Mouse (Mus musculus) hindbrain, embryonic 14.5 days (tissue): Measurements from ENCODE around the gene C1ql3. TPM values are rescaled to one million over a fixed set of nuclear protein-coding genes. Genes with fewer than 3 reads are reported as not detected.

Source experiments
- ATAC-seq: fragments of 200-750 bp; cut with Nextera tagmentation; 2 replicates; pipeline ENCODE4 v1.8.0; 2017; ENCODE audit warnings: moderate number of reproducible peaks, mild to moderate bottlenecking, moderate TSS enrichment, moderate library complexity; ENCODE audit not compliant: low FRiP score
- DNase-seq: peaks from one replicate; pipeline ENCODE4 v3.0.0-alpha.2; 2015; ENCODE audit warnings: low spot score
- H3K27ac ChIP-seq: fragments of 300-500 bp; sonication (generic); 2 replicates; pipeline ENCODE4 v1.5.1; 2014; ENCODE audit warnings: mild to moderate bottlenecking, moderate library complexity
- H3K27me3 ChIP-seq: fragments of 300-500 bp; sonication (generic); 2 replicates; pipeline ENCODE4 v1.6.1; 2014; ENCODE audit warnings: mild to moderate bottlenecking, low read length, mixed read lengths; ENCODE audit not compliant: control insufficient read depth, insufficient read depth
- H3K36me3 ChIP-seq: fragments of 300-500 bp; sonication (generic); replicated peaks from 2 replicates; pipeline ENCODE4 v1.6.1; 2014; ENCODE audit not compliant: control insufficient read depth, insufficient read depth
- H3K4me1 ChIP-seq: fragments of 300-500 bp; sonication (generic); replicated peaks from 2 replicates; pipeline ENCODE4 v1.6.1; 2014; ENCODE audit warnings: antibody characterized with exemption, low read length, mixed read lengths; ENCODE audit not compliant: control insufficient read depth, insufficient read depth
- H3K4me2 ChIP-seq: fragments of 300-500 bp; sonication (generic); replicated peaks from 2 replicates; pipeline ENCODE4 v1.6.1; 2014; ENCODE audit warnings: mild to moderate bottlenecking, moderate library complexity
- H3K4me3 ChIP-seq: fragments of 300-500 bp; sonication (generic); replicated peaks from 2 replicates; pipeline ENCODE4 v1.5.1; 2014; ENCODE audit warnings: mild to moderate bottlenecking, low read length
- H3K9ac ChIP-seq: fragments of 300-500 bp; sonication (generic); 2 replicates; pipeline ENCODE4 v1.6.1; 2014
- H3K9me3 ChIP-seq: fragments of 300-500 bp; sonication (generic); 2 replicates; pipeline ENCODE4 v1.6.1; 2016; ENCODE audit warnings: low read length; ENCODE audit not compliant: control insufficient read depth
- WGBS: fragments of 180-500 bp; shearing (Covaris S2); extraction: QIAGEN DNeasy Blood & Tissue Kit; methylation state at CpG from one replicate; pipeline ENCODE4 v1.1.7; 2014; 5-methylcytosine and 5-hydroxymethylcytosine counted together
- polyA plus RNA-seq: library from polyadenylated mRNA; unstranded; fragments of >200 nt; fragmentation: Nextera tagmentation; extraction: Ambion mirVana; gene quantifications from 2 replicates; pipeline ENCODE4 v1.2.1, GENCODE M21; 2014

Gene C1ql3
- 7.5 and 7.9 TPM in 2 replicates for polyA plus RNA-seq

GRCm38 (mm10) chr2:13011472-13011871 is at the start of gene C1ql3:
Gene C1ql3, minus strand, starts transcription at chr2:13011806.
- under 1% methylated on average over 19 of the region's 19 CpGs for WGBS
- Histone ChIP-seq H3K36me3 (no peaks in the 10 kb centered on the region), H3K4me2 (peak within 1 kb of the TSS; percentile 98), H3K27ac (peak within 1 kb of the TSS; percentile 62), H3K9ac (peak within 1 kb of the TSS; percentile 70), H3K27me3 (peaks cover 44% of the 10 kb centered on the region), H3K9me3 (no peaks in the 10 kb centered on the region), H3K4me3 (peak within 1 kb of the TSS; percentile 63), H3K4me1 (peaks cover 15% of the 10 kb centered on the region)
- no peak for ATAC-seq
- peak; percentile 28 for DNase-seq

- no peak for ATAC-seq
- H3K9me3 ChIP-seq = no peaks in the 10 kb centered on the region
These were observed 49.0 kb upstream of the C1ql3 start for GRCm38 (mm10) chr2:13060426-13061170.

GRCm38 (mm10) chr2:13048649-13049048 is 37.0 kb upstream of the C1ql3 start:
- Histone ChIP-seq H3K4me1 (no peaks in the 10 kb centered on the region), H3K9me3 (no peaks in the 10 kb centered on the region), H3K36me3 (no peaks in the 10 kb centered on the region), H3K27me3 (no peaks in the 10 kb centered on the region), H3K4me2 (no peak overlapping the region), H3K27ac (no peak overlapping the region), H3K9ac (no peak overlapping the region), H3K4me3 (no peak overlapping the region)
- WGBS = 88% methylated on average over 6 of the region's 6 CpGs
- ATAC-seq (no peak), DNase-seq (no peak)

More at GRCm38 (mm10) chr2:13060426-13061170, 49.0 kb upstream of the C1ql3 start:
- Histone ChIP-seq H3K27ac (no peak overlapping the region), H3K4me2 (no peak overlapping the region), H3K36me3 (no peaks in the 10 kb centered on the region), H3K9ac (no peak overlapping the region), H3K27me3 (no peaks in the 10 kb centered on the region), H3K4me3 (no peak overlapping the region), H3K4me1 (no peaks in the 10 kb centered on the region)
- WGBS = 94% methylated on average over 5 of the region's 5 CpGs
- no peak for DNase-seq

GRCm38 (mm10) chr2:13044555-13044954 is 32.9 kb upstream of the C1ql3 start:
- Histone ChIP-seq H3K4me2 (no peak overlapping the region), H3K36me3 (no peaks in the 10 kb centered on the region), H3K4me1 (no peaks in the 10 kb centered on the region), H3K9me3 (no peaks in the 10 kb centered on the region), H3K27me3 (no peaks in the 10 kb centered on the region), H3K4me3 (no peak overlapping the region), H3K9ac (no peak overlapping the region), H3K27ac (no peak overlapping the region)
- DNase-seq (no peak), ATAC-seq (no peak)
- 92% methylated on average over 4 of the region's 4 CpGs for WGBS

- H3K9ac ChIP-seq = no peak overlapping the region
- no peaks in the 10 kb centered on the region for H3K27me3 ChIP-seq
- H3K9me3 ChIP-seq = no peaks in the 10 kb centered on the region
- no peak overlapping the region for H3K27ac ChIP-seq
- no peak for DNase-seq
- 92% methylated on average over 4 of the region's 4 CpGs for WGBS
- H3K4me1 ChIP-seq = no peaks in the 10 kb centered on the region
- no peak overlapping the region for H3K4me3 ChIP-seq
- H3K4me2 ChIP-seq = no peak overlapping the region
- ATAC-seq = no peak
- no peaks in the 10 kb centered on the region for H3K36me3 ChIP-seq
These were observed 28.2 kb upstream of the C1ql3 start for GRCm38 (mm10) chr2:13039785-13040184.

- H3K9ac ChIP-seq = no peak overlapping the region
- H3K27ac ChIP-seq = no peak overlapping the region
- no peaks in the 10 kb centered on the region for H3K4me1 ChIP-seq
- no peaks in the 10 kb centered on the region for H3K27me3 ChIP-seq
- WGBS = 82% methylated on average over 3 of the region's 3 CpGs
- H3K9me3 ChIP-seq = no peaks in the 10 kb centered on the region
- ATAC-seq = no peak
- no peak overlapping the region for H3K4me2 ChIP-seq
- H3K4me3 ChIP-seq = no peak overlapping the region
- DNase-seq = no peak
- no peaks in the 10 kb centered on the region for H3K36me3 ChIP-seq
These were observed 27.2 kb upstream of the C1ql3 start for GRCm38 (mm10) chr2:13038772-13039171.

GRCm38 (mm10) chr2:13018861-13019260 is 7.3 kb upstream of the C1ql3 start:
- H3K27me3 ChIP-seq = no peaks in the 10 kb centered on the region; the same call in 1 of the 2 replicates

GRCm38 (mm10) chr2:13018382-13018781 is 6.8 kb upstream of the C1ql3 start:
- H3K9ac ChIP-seq = no peak overlapping the region
- no peak overlapping the region for H3K4me2 ChIP-seq
- no peak overlapping the region for H3K27ac ChIP-seq
- H3K4me1 ChIP-seq = no peaks in the 10 kb centered on the region
- no peaks in the 10 kb centered on the region; the same call in 1 of the 2 replicates for H3K27me3 ChIP-seq
- H3K9me3 ChIP-seq = no peaks in the 10 kb centered on the region
- ATAC-seq (no peak), DNase-seq (no peak)
- WGBS = 30% methylated on average over 5 of the region's 5 CpGs
- no peak overlapping the region for H3K4me3 ChIP-seq
- no peaks in the 10 kb centered on the region for H3K36me3 ChIP-seq

More at GRCm38 (mm10) chr2:13018861-13019260, 7.3 kb upstream of the C1ql3 start:
- H3K9ac ChIP-seq = no peak overlapping the region
- H3K4me1 ChIP-seq = no peaks in the 10 kb centered on the region
- no peak overlapping the region for H3K27ac ChIP-seq
- WGBS = 80% methylated on average over 1 of the region's 1 CpGs
- DNase-seq (no peak), ATAC-seq (no peak)
- no peaks in the 10 kb centered on the region for H3K36me3 ChIP-seq
- H3K4me3 ChIP-seq = no peak overlapping the region
- no peaks in the 10 kb centered on the region for H3K9me3 ChIP-seq
- H3K4me2 ChIP-seq = no peak overlapping the region

- Histone ChIP-seq H3K9me3 (no peaks in the 10 kb centered on the region), H3K4me1 (peaks cover 15% of the 10 kb centered on the region), H3K9ac (peak overlapping the region; percentile 70; the same call in 1 of the 2 replicates), H3K4me2 (peak overlapping the region; percentile 98), H3K36me3 (no peaks in the 10 kb centered on the region), H3K27ac (peak overlapping the region; percentile 47), H3K4me3 (peak overlapping the region; percentile 63), H3K27me3 (peaks cover 44% of the 10 kb centered on the region)
- no peak for ATAC-seq
- WGBS = 34% methylated on average over 3 of the region's 3 CpGs
- DNase-seq = no peak
These were observed 367 bp upstream of the C1ql3 start for GRCm38 (mm10) chr2:13011973-13012372.
